Mouse (Mus musculus) hindbrain, embryonic 14.5 days (tissue): Measurements from ENCODE around the gene Pafah1b1. TPM values are rescaled to one million over a fixed set of nuclear protein-coding genes. Genes with fewer than 3 reads are reported as not detected.
A peak's percentile ranks its signal among the peaks of the same experiment; 100 is the strongest.

Experiments
- ATAC-seq: fragments of 200-750 bp; cut with Nextera tagmentation; 2 replicates; pipeline ENCODE4 v1.8.0; 2017; ENCODE audit warnings: moderate number of reproducible peaks, mild to moderate bottlenecking, moderate TSS enrichment, moderate library complexity; ENCODE audit not compliant: low FRiP score
- DNase-seq: peaks from one replicate; pipeline ENCODE4 v3.0.0-alpha.2; 2015; ENCODE audit warnings: low spot score
- H3K27ac ChIP-seq: fragments of 300-500 bp; sonication (generic); 2 replicates; pipeline ENCODE4 v1.5.1; 2014; ENCODE audit warnings: mild to moderate bottlenecking, moderate library complexity
- H3K27me3 ChIP-seq: fragments of 300-500 bp; sonication (generic); 2 replicates; pipeline ENCODE4 v1.6.1; 2014; ENCODE audit warnings: mild to moderate bottlenecking, low read length, mixed read lengths; ENCODE audit not compliant: control insufficient read depth, insufficient read depth
- H3K36me3 ChIP-seq: fragments of 300-500 bp; sonication (generic); replicated peaks from 2 replicates; pipeline ENCODE4 v1.6.1; 2014; ENCODE audit not compliant: control insufficient read depth, insufficient read depth
- H3K4me1 ChIP-seq: fragments of 300-500 bp; sonication (generic); replicated peaks from 2 replicates; pipeline ENCODE4 v1.6.1; 2014; ENCODE audit warnings: antibody characterized with exemption, low read length, mixed read lengths; ENCODE audit not compliant: control insufficient read depth, insufficient read depth
- H3K4me2 ChIP-seq: fragments of 300-500 bp; sonication (generic); replicated peaks from 2 replicates; pipeline ENCODE4 v1.6.1; 2014; ENCODE audit warnings: mild to moderate bottlenecking, moderate library complexity
- H3K4me3 ChIP-seq: fragments of 300-500 bp; sonication (generic); replicated peaks from 2 replicates; pipeline ENCODE4 v1.5.1; 2014; ENCODE audit warnings: mild to moderate bottlenecking, low read length
- H3K9ac ChIP-seq: fragments of 300-500 bp; sonication (generic); 2 replicates; pipeline ENCODE4 v1.6.1; 2014
- H3K9me3 ChIP-seq: fragments of 300-500 bp; sonication (generic); 2 replicates; pipeline ENCODE4 v1.6.1; 2016; ENCODE audit warnings: low read length; ENCODE audit not compliant: control insufficient read depth
- WGBS: fragments of 180-500 bp; shearing (Covaris S2); extraction: QIAGEN DNeasy Blood & Tissue Kit; methylation state at CpG from one replicate; pipeline ENCODE4 v1.1.7; 2014; 5-methylcytosine and 5-hydroxymethylcytosine counted together
- polyA plus RNA-seq: library from polyadenylated mRNA; unstranded; fragments of >200 nt; fragmentation: Nextera tagmentation; extraction: Ambion mirVana; gene quantifications from 2 replicates; pipeline ENCODE4 v1.2.1, GENCODE M21; 2014

Pafah1b1 gene
- polyA plus RNA-seq, 1 experiment from 2014 or later, result 111 TPM

- Histone ChIP-seq H3K9ac (no peak overlapping the region), H3K4me1 (peaks cover 23% of the 10 kb centered on the region), H3K4me3 (no peak overlapping the region), H3K36me3 (peaks cover 49% of the 10 kb centered on the region), H3K9me3 (no peaks in the 10 kb centered on the region), H3K27ac (no peak overlapping the region), H3K27me3 (no peaks in the 10 kb centered on the region), H3K4me2 (no peak overlapping the region)
- ATAC-seq (no peak), DNase-seq (no peak)
- WGBS, result 93% methylated on average over 3 of the region's 3 CpGs
Observed at GRCm38 (mm10) chr11:74655941-74656340, 68.5 kb downstream of the Pafah1b1 start.

GRCm38 (mm10) chr11:74653385-74653784, 71.1 kb downstream of the Pafah1b1 start:
- Histone ChIP-seq H3K27me3 (no peaks in the 10 kb centered on the region), H3K9me3 (no peaks in the 10 kb centered on the region), H3K4me3 (no peak overlapping the region), H3K4me1 (peaks cover 37% of the 10 kb centered on the region), H3K9ac (0 out of 2 replicates have a peak overlapping the region, but pooled peaks have one; percentile 24), H3K36me3 (peaks cover 23% of the 10 kb centered on the region), H3K4me2 (no peak overlapping the region), H3K27ac (peak overlapping the region; percentile 41)
- no peak for ATAC-seq
- WGBS, result 75% methylated on average over 6 of the region's 6 CpGs
- no peak for DNase-seq

- no peaks in the 10 kb centered on the region for H3K9me3 ChIP-seq
- no peak overlapping the region for H3K4me2 ChIP-seq
- H3K4me1 ChIP-seq, result peaks cover 39% of the 10 kb centered on the region
- WGBS, result 53% methylated on average over 4 of the region's 4 CpGs
- DNase-seq (peak; percentile 36), ATAC-seq (no peak)
- H3K27ac ChIP-seq, result peak overlapping the region; percentile 41; the same call in 1 of the 2 replicates
- H3K9ac ChIP-seq, result no peak overlapping the region
- peaks cover 18% of the 10 kb centered on the region for H3K36me3 ChIP-seq
- H3K4me3 ChIP-seq, result no peak overlapping the region
- H3K27me3 ChIP-seq, result no peaks in the 10 kb centered on the region
Observed at GRCm38 (mm10) chr11:74652791-74653191, 71.7 kb downstream of the Pafah1b1 start.

GRCm38 (mm10) chr11:74650576-74651100, 73.8 kb downstream of the Pafah1b1 start:
- DNase-seq (no peak), ATAC-seq (no peak)
- Histone ChIP-seq H3K4me1 (peaks cover 39% of the 10 kb centered on the region), H3K9ac (peak overlapping the region; percentile 85), H3K9me3 (no peaks in the 10 kb centered on the region), H3K36me3 (no peaks in the 10 kb centered on the region), H3K27ac (no peak overlapping the region), H3K4me3 (peak overlapping the region; percentile 98), H3K27me3 (no peaks in the 10 kb centered on the region), H3K4me2 (peak overlapping the region; percentile 89)
- WGBS, result 65% methylated on average over 4 of the region's 4 CpGs

GRCm38 (mm10) chr11:74649647-74650551, 74.6 kb downstream of the Pafah1b1 start:
- peak; percentile 64 for ATAC-seq
- H3K9me3 ChIP-seq, result no peaks in the 10 kb centered on the region
- peak overlapping the region; percentile 54; the same call in 1 of the 2 replicates for H3K27ac ChIP-seq
- peak overlapping the region; percentile 85 for H3K9ac ChIP-seq
- H3K4me1 ChIP-seq, result peaks cover 39% of the 10 kb centered on the region
- DNase-seq, result no peak
- no peaks in the 10 kb centered on the region for H3K36me3 ChIP-seq
- WGBS, result 2% methylated on average over 40 of the region's 53 CpGs
- no peaks in the 10 kb centered on the region for H3K27me3 ChIP-seq
- peak overlapping the region; percentile 89 for H3K4me2 ChIP-seq
- peak overlapping the region; percentile 98 for H3K4me3 ChIP-seq

GRCm38 (mm10) chr11:74649095-74649646, 75.3 kb downstream of the Pafah1b1 start, which contains the start of gene Cluh:
TSS of gene Cluh (plus strand) at chr11:74649495.
- H3K4me2 ChIP-seq, result peak within 1 kb of the TSS; percentile 89
- ATAC-seq (peak; percentile 88), DNase-seq (peak; percentile 90)
- H3K27me3 ChIP-seq, result no peaks in the 10 kb centered on the region
- peaks cover 39% of the 10 kb centered on the region for H3K4me1 ChIP-seq
- peak within 1 kb of the TSS; percentile 98 for H3K4me3 ChIP-seq
- under 1% methylated on average over 53 of the region's 58 CpGs for WGBS
- H3K27ac ChIP-seq, result peak within 1 kb of the TSS; percentile 66
- no peaks in the 10 kb centered on the region for H3K9me3 ChIP-seq
- no peaks in the 10 kb centered on the region for H3K36me3 ChIP-seq
- peak within 1 kb of the TSS; percentile 85 for H3K9ac ChIP-seq

GRCm38 (mm10) chr11:74648676-74649075, 75.8 kb downstream of the Pafah1b1 start:
- H3K4me2 ChIP-seq, result peak overlapping the region; percentile 89
- H3K4me1 ChIP-seq, result peaks cover 38% of the 10 kb centered on the region
- H3K9me3 ChIP-seq, result no peaks in the 10 kb centered on the region
- 4% methylated on average over 1 of the region's 1 CpGs for whole genome bisulfite sequencing
- no peaks in the 10 kb centered on the region for H3K27me3 ChIP-seq
- no peak for DNase-seq
- peak overlapping the region; percentile 98 for H3K4me3 ChIP-seq
- no peaks in the 10 kb centered on the region for H3K36me3 ChIP-seq
- peak overlapping the region; percentile 85 for H3K9ac ChIP-seq
- ATAC-seq, result no peak; the same call in 1 of the 2 replicates
- H3K27ac ChIP-seq, result peak overlapping the region; percentile 66

GRCm38 (mm10) chr11:74647966-74648365, 76.5 kb downstream of the Pafah1b1 start:
- 86% methylated on average over 1 of the region's 1 CpGs for WGBS
- no peak for ATAC-seq
- Histone ChIP-seq H3K36me3 (no peaks in the 10 kb centered on the region), H3K4me2 (no peak overlapping the region), H3K4me3 (no peak overlapping the region), H3K9ac (no peak overlapping the region), H3K9me3 (no peaks in the 10 kb centered on the region), H3K27ac (no peak overlapping the region), H3K4me1 (peaks cover 31% of the 10 kb centered on the region), H3K27me3 (no peaks in the 10 kb centered on the region)
- DNase-seq, result no peak

GRCm38 (mm10) chr11:74639628-74640027, 84.8 kb downstream of the Pafah1b1 start:
- ATAC-seq (no peak), DNase-seq (no peak)
- H3K36me3 ChIP-seq, result peaks cover 10% of the 10 kb centered on the region
- peak overlapping the region; percentile 78; the same call in 1 of the 2 replicates for H3K4me2 ChIP-seq
- H3K27me3 ChIP-seq, result 0 out of 2 replicates have a peak, but pooled peaks cover 14% of the 10 kb centered on the region
- 79% methylated on average over 1 of the region's 1 CpGs for WGBS
- peaks cover 14% of the 10 kb centered on the region for H3K4me1 ChIP-seq
- no peaks in the 10 kb centered on the region for H3K9me3 ChIP-seq
- H3K4me3 ChIP-seq, result no peak overlapping the region
- no peak overlapping the region for H3K27ac ChIP-seq
- no peak overlapping the region for H3K9ac ChIP-seq
